Mouse (Mus musculus) T-helper 17 cell (primary cell): ENCODE data around the gene Abcc1.

Source experiments
- in situ Hi-C, 2 experiments: fragments of 300-600 bp; cut with MboI, MseI; formaldehyde crosslinking; loops; 1 replicate in 1 of 2; 2 replicates in 1 of 2; pipeline ENCODE4 v1.15.1; 2025; ENCODE audit warnings: high pct_unique_total_duplicates in 2 of 2

Gene Abcc1

GRCm38 (mm10) chr16:14372817-14373301 lies 11.5 kb downstream of the Abcc1 start:
- in situ Hi-C loops, result no loop called here

- in situ Hi-C loops, result no loop called here
These were observed 14.6 kb downstream of the Abcc1 start for GRCm38 (mm10) chr16:14375942-14376341.

- in situ Hi-C loops, result no loop called here
These were observed 15.0 kb downstream of the Abcc1 start for GRCm38 (mm10) chr16:14376352-14376751.

GRCm38 (mm10) chr16:14377321-14377720 lies 16.0 kb downstream of the Abcc1 start:
- in situ Hi-C loops, result no loop called here

GRCm38 (mm10) chr16:14378654-14379053 lies 17.3 kb downstream of the Abcc1 start:
- in situ Hi-C loops, result no loop called here

GRCm38 (mm10) chr16:14379888-14380287 lies 18.5 kb downstream of the Abcc1 start:
- in situ Hi-C loops, result no loop called here

GRCm38 (mm10) chr16:14381061-14381665 lies 19.8 kb downstream of the Abcc1 start:
- in situ Hi-C loops, result no loop called here

GRCm38 (mm10) chr16:14399303-14399702 lies 37.9 kb downstream of the Abcc1 start:
- in situ Hi-C loops, result no loop called here

GRCm38 (mm10) chr16:14403507-14403906 lies 42.1 kb downstream of the Abcc1 start:
- in situ Hi-C loops, result no loop called here

- in situ Hi-C loops, result no loop called here
These were observed 44.3 kb downstream of the Abcc1 start for GRCm38 (mm10) chr16:14405636-14406035.

- in situ Hi-C loops, result no loop called here
These were observed 47.8 kb downstream of the Abcc1 start for GRCm38 (mm10) chr16:14409124-14409523.

GRCm38 (mm10) chr16:14409776-14410175 lies 48.4 kb downstream of the Abcc1 start:
- in situ Hi-C loops, result no loop called here

- in situ Hi-C loops, result no loop called here
These were observed 49.3 kb downstream of the Abcc1 start for GRCm38 (mm10) chr16:14410611-14411010.

- in situ Hi-C loops, result no loop called here
These were observed 49.8 kb downstream of the Abcc1 start for GRCm38 (mm10) chr16:14411156-14411555.

- in situ Hi-C loops, result no loop called here
These were observed 51.2 kb downstream of the Abcc1 start for GRCm38 (mm10) chr16:14412551-14412950.

GRCm38 (mm10) chr16:14415206-14415605 lies 53.8 kb downstream of the Abcc1 start:
- in situ Hi-C loops, result no loop called here

- in situ Hi-C loops, result no loop called here
These were observed 55.7 kb downstream of the Abcc1 start for GRCm38 (mm10) chr16:14416957-14417618.

GRCm38 (mm10) chr16:14420496-14421132 lies 59.3 kb downstream of the Abcc1 start:
- in situ Hi-C loops, result no loop called here

GRCm38 (mm10) chr16:14422081-14422480 lies 60.7 kb downstream of the Abcc1 start:
- in situ Hi-C loops, result no loop called here

- in situ Hi-C loops, result no loop called here
These were observed 68.0 kb downstream of the Abcc1 start for GRCm38 (mm10) chr16:14429371-14429770.

GRCm38 (mm10) chr16:14432996-14433395 lies 71.6 kb downstream of the Abcc1 start:
- in situ Hi-C loops, result no loop called here

- in situ Hi-C loops, result no loop called here
These were observed 74.2 kb downstream of the Abcc1 start for GRCm38 (mm10) chr16:14435526-14435925.
